Mouse (Mus musculus) CD4-positive, CD25-positive, alpha-beta regulatory T cell, adult 9 weeks (primary cell): Measurements from ENCODE around the gene Oca2. TPM values are rescaled to one million over a fixed set of nuclear protein-coding genes. Genes with fewer than 3 reads are reported as not detected.

Source experiments
- polyA plus RNA-seq: library from polyadenylated mRNA; unstranded; fragments of 100-300 nt; shearing (Covaris generic); gene quantifications from one replicate; pipeline ENCODE4 v1.2.1, GENCODE M21; 2017

Oca2 gene
- not detected for polyA plus RNA-seq

GRCm38 (mm10) chr7:56239543-56239942, at the start of gene Oca2:
Oca2 (plus strand) TSS chr7:56239760.

Other genes starting within 250 kb of the Oca2 start
- gene Nipa1, start 219.8 kb upstream of the Oca2 start, polyA plus RNA-seq = 0.10 TPM
- gene Herc2, start 189.6 kb upstream of the Oca2 start, polyA plus RNA-seq = 24.1 TPM